Comparison of ENCODE assay signal across 14 mouse cellular contexts in the genomic region with DNA sequence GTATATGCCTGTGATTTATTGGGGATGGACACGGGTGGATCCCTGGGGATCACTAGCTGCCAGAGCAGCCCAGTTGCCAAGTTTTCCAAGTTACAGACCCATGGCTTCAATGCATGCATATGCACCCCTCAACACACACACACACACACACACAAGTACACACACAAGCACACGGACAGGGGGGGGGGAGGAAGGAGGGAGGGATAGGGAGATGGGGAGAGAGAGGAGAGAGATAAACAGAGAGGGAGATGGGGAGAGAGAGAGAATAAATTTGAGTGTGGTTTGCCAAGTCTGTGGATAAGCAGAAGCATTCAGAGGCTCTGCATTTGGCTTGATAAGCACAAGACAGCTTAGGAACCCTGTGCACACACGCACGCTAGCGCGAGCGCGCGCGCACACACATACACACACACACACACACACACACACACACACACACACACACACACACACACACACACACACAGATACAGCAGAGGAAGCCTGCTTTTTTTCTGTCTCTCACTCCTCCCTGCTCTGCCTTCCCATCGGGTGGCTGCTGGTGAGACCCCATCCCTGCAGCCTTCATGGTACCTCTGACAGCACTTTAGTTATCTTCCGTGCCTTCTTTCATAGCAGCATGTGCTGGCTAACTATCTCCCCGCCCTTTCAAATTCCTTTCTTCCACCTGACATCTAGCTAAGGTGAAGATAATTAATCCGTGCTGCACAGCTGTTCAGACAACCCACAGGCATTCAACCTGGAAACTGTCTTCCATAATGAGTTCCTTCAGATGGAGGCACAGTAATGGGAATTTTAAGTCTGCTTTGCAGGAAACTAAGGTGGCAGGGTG. TPM values are rescaled to one million over a fixed set of nuclear protein-coding genes. Genes with fewer than 3 reads are reported as not detected.
DNase-seq lines count a peak whose midpoint lies in the region; ATAC-seq and TF ChIP-seq lines count a peak whose summit lies in the region.
"Had no signal": no experiment of that assay in that cellular context is flagged by ENCODE, and none has a peak within 500 bp of the region (broad histone marks: within the 10 kb centered on the region; RNA-seq: fewer than 3 reads in every experiment).

No protein-coding gene starts in this region.

- H3K9me3 ChIP-seq in heart, embryonic 14.5 days (ENCODE audit: control insufficient read depth, low read length): no peaks in the 10 kb centered on the region
- no peaks in the 10 kb centered on the region for H3K9me3 ChIP-seq in forebrain, embryonic 15.5 days
- no peaks in the 10 kb centered on the region for H3K9me3 ChIP-seq in midbrain, embryonic 13.5 days
- H3K9me3 ChIP-seq: embryonic facial prominence, embryonic 15.5 days had no signal

- H3K36me3 ChIP-seq in heart, embryonic 14.5 days (ENCODE audit: control insufficient read depth, insufficient read depth, low read length): no peaks in the 10 kb centered on the region
- H3K36me3 ChIP-seq in forebrain, embryonic 15.5 days: no peaks in the 10 kb centered on the region
- H3K36me3 ChIP-seq in midbrain, embryonic 13.5 days: no peaks in the 10 kb centered on the region
- H3K36me3 ChIP-seq: embryonic facial prominence, embryonic 15.5 days had no signal

- H3K27me3 ChIP-seq in heart, embryonic 14.5 days (ENCODE audit: control insufficient read depth, insufficient read depth, low read length): no peaks in the 10 kb centered on the region
- H3K27me3 ChIP-seq in forebrain, embryonic 15.5 days: no peaks in the 10 kb centered on the region
- H3K27me3 ChIP-seq in midbrain, embryonic 13.5 days: no peaks in the 10 kb centered on the region
- H3K27me3 ChIP-seq: CH12.LX; embryonic facial prominence, embryonic 15.5 days had no signal

- DNase-seq in heart, postnatal 4 days: no peak
- DNase-seq in ovary, postnatal 10 days (ENCODE audit: low spot score): no peak
- DNase-seq in layer of hippocampus, postnatal 25 days (ENCODE audit: extremely low spot score in 1 of 2, low spot score in 1 of 2): no peak
- DNase-seq in yolk sac, embryonic 10.5 days (ENCODE audit: low spot score): no peak
- DNase-seq: adrenal gland, adult 8-10 months; kidney, adult 18-20 months; lung, adult 18-20 months; thymus, postnatal 25 days had no signal

- H3K27ac ChIP-seq in heart, embryonic 14.5 days (replicated peaks in 1 of 2; ENCODE audit: control insufficient read depth in 1 of 2, insufficient read depth in 1 of 2, low read depth in 2 of 2, low read length in 2 of 2): no peak overlapping the region; a peak in 1 of 4 replicates
- peak overlapping the region; percentile 82 for H3K27ac ChIP-seq in bone marrow, adult 2 months (ENCODE audit: control insufficient read depth, insufficient read depth, low read depth, low read length, poor library complexity)
- H3K27ac ChIP-seq in forebrain, embryonic 15.5 days (replicated peaks): peak overlapping the region; percentile 72
- peak overlapping the region; percentile 63 for H3K27ac ChIP-seq in midbrain, embryonic 13.5 days
- H3K27ac ChIP-seq: embryonic facial prominence, embryonic 15.5 days had no signal

- peak overlapping the region; percentile 15 for H3K4me2 ChIP-seq in heart, embryonic 14.5 days (ENCODE audit: low read length)
- H3K4me2 ChIP-seq in forebrain, embryonic 15.5 days (replicated peaks): peak overlapping the region; percentile 5; the same call in 1 of the 2 replicates
- 0 out of 2 replicates have a peak overlapping the region, but pooled peaks have one; percentile 2 for H3K4me2 ChIP-seq in midbrain, embryonic 13.5 days (replicated peaks)
- H3K4me2 ChIP-seq: embryonic facial prominence, embryonic 15.5 days had no signal

- peaks cover 32% of the 10 kb centered on the region in 2 experiments for H3K4me1 ChIP-seq in heart, embryonic 14.5 days (ENCODE audit: control insufficient read depth in 2 of 2, insufficient read depth in 2 of 2, low read length in 2 of 2)
- H3K4me1 ChIP-seq in bone marrow, adult 2 months (ENCODE audit: control insufficient read depth, insufficient read depth, low read length): peaks cover 8% of the 10 kb centered on the region; the same call in 1 of the 2 replicates
- H3K4me1 ChIP-seq in forebrain, embryonic 15.5 days: peaks cover 16% of the 10 kb centered on the region; the same call in 1 of the 2 replicates
- peaks cover 21% of the 10 kb centered on the region for H3K4me1 ChIP-seq in midbrain, embryonic 13.5 days (replicated peaks)

- H3K9ac ChIP-seq in heart, embryonic 14.5 days (ENCODE audit: low read length): no peak overlapping the region
- peak overlapping the region; percentile 28; the same call in 1 of the 2 replicates for H3K9ac ChIP-seq in forebrain, embryonic 15.5 days (replicated peaks)
- H3K9ac ChIP-seq in midbrain, embryonic 13.5 days (replicated peaks): no peak overlapping the region
- H3K9ac ChIP-seq: embryonic facial prominence, embryonic 15.5 days had no signal

- TF ChIP-seq POLR2A in bone marrow, adult 2 months (IDR thresholded peaks at IDR 0.05; ENCODE audit: borderline replicate concordance, control insufficient read depth, low read depth, low read length): no peak

- 0 out of 2 replicates have a peak, but pooled peaks have one; percentile 5 for ATAC-seq in heart, embryonic 14.5 days (ENCODE audit: insufficient number of reproducible peaks, insufficient read depth, low FRiP score, low read depth)
- peak; percentile 71 for ATAC-seq in forebrain, embryonic 15.5 days (replicated peaks)
- ATAC-seq in midbrain, embryonic 13.5 days: peak; percentile 83

- WGBS in heart, embryonic 14.5 days: 31% methylated on average over 14 of the region's 14 CpGs
- WGBS in bone marrow, adult 2 months: 64% methylated on average over 14 of the region's 14 CpGs
- WGBS in forebrain, embryonic 15.5 days: 34% methylated on average over 11 of the region's 14 CpGs
- WGBS in midbrain, embryonic 13.5 days: 57% methylated on average over 8 of the region's 14 CpGs

- TF ChIP-seq CTCF in bone marrow, adult 2 months (IDR thresholded peaks at IDR 0.05; ENCODE audit: control insufficient read depth, insufficient read depth, low read length): no peak

- H3K4me3 ChIP-seq in heart, embryonic 14.5 days (ENCODE audit: control insufficient read depth in 1 of 2, insufficient read depth in 1 of 2, low read depth in 1 of 2, low read length in 2 of 2): no peak overlapping the region
- H3K4me3 ChIP-seq in bone marrow, adult 2 months (replicated peaks; ENCODE audit: control insufficient read depth, low read depth, low read length): no peak overlapping the region
- H3K4me3 ChIP-seq in forebrain, embryonic 15.5 days: no peak overlapping the region
- H3K4me3 ChIP-seq in midbrain, embryonic 13.5 days (replicated peaks): no peak overlapping the region
- H3K4me3 ChIP-seq: embryonic facial prominence, embryonic 15.5 days had no signal

RNA-seq across cellular contexts. Expression of a gene that starts 30.7 kb away (rescaled TPM):
- 13.1 and 16.5 TPM in 2 replicates for polyA plus RNA-seq in heart, embryonic 14.5 days (2014; fragmentation: Nextera tagmentation; extraction: Ambion mirVana)
- total RNA-seq in heart, postnatal 4 days (2021): 10 to 100 TPM; 25.4 to 27.5 TPM
- polyA plus RNA-seq in bone marrow, adult 2 months (2011; ENCODE audit: insufficient read depth, insufficient read length, low replicate concordance, missing spikeins): 22.5 and 41.4 TPM in 2 replicates
- 24.5 and 26.8 TPM in 2 replicates for polyA plus RNA-seq in forebrain, embryonic 15.5 days (2015; fragmentation: Nextera tagmentation; extraction: Ambion mirVana)
- polyA plus RNA-seq in midbrain, embryonic 13.5 days (2015; fragmentation: Nextera tagmentation; extraction: Ambion mirVana): 22.3 and 29.1 TPM in 2 replicates
- 10 to 100 TPM; 76.0 to 81.4 TPM for total RNA-seq in layer of hippocampus, postnatal 25 days (2021)

Comparison
In these comparisons a context has a peak if more than half of its experiments do, and no peak if none do; other contexts are left out.
1. ATAC-seq: peak in every context shown above with its lines; median percentile 83 in midbrain, embryonic 13.5 days; 71 in forebrain, embryonic 15.5 days; 5 in heart, embryonic 14.5 days.
2. H3K27ac ChIP-seq: peak in bone marrow, adult 2 months (single experiment), forebrain, embryonic 15.5 days (single experiment) and midbrain, embryonic 13.5 days (single experiment); none in heart, embryonic 14.5 days (0 of 2).
3. Peak in every context shown above with its lines, with median percentiles within 50 percentile points of each other: H3K4me2 ChIP-seq.